Mouse (Mus musculus): ENCODE data around the gene Bdh1. TPM values are rescaled to one million over a fixed set of nuclear protein-coding genes. Genes with fewer than 3 reads are reported as not detected.

The Bdh1 gene
- total RNA-seq, 2 experiments from 2014 or later, result 42.7 to 51.2 TPM

- intact Hi-C loops (cut with DNase I), result no loop called here
- no peak for DNase-seq
These were observed 76.3 kb downstream of the Bdh1 start for GRCm38 (mm10) chr16:31498336-31498735.

GRCm38 (mm10) chr16:31499021-31499420 is 76.9 kb downstream of the Bdh1 start:
- no peak for DNase-seq
- intact Hi-C loops (cut with DNase I), result no loop called here

- intact Hi-C loops (cut with DNase I), result no loop called here
- DNase-seq, result no peak
These were observed 77.7 kb downstream of the Bdh1 start for GRCm38 (mm10) chr16:31499681-31500310.

GRCm38 (mm10) chr16:31500532-31500931 is 78.5 kb downstream of the Bdh1 start:
- DNase-seq, result no peak

GRCm38 (mm10) chr16:31500969-31501750 is 79.1 kb downstream of the Bdh1 start:
- no peak for DNase-seq
- intact Hi-C loops (cut with DNase I), result no loop called here

More at GRCm38 (mm10) chr16:31500532-31500931, 78.5 kb downstream of the Bdh1 start:
- intact Hi-C loops (cut with DNase I), result no loop called here

GRCm38 (mm10) chr16:31501751-31502365 is 79.8 kb downstream of the Bdh1 start:
- intact Hi-C loops (cut with DNase I), result no loop called here
- no peak for DNase-seq

GRCm38 (mm10) chr16:31506665-31507456 is 84.8 kb downstream of the Bdh1 start:
- intact Hi-C loops (cut with DNase I), result no loop called here
- no peak for DNase-seq

GRCm38 (mm10) chr16:31507457-31507755 is 85.3 kb downstream of the Bdh1 start:
- no peak for DNase-seq
- intact Hi-C loops (cut with DNase I), result no loop called here

- no peak for DNase-seq
- intact Hi-C loops (cut with DNase I), result no loop called here
These were observed 85.9 kb downstream of the Bdh1 start for GRCm38 (mm10) chr16:31507794-31508526.

Other genes starting within 250 kb of the Bdh1 start
- gene Acap2, start 221.0 kb upstream of the Bdh1 start, total RNA-seq (2021), result 10 to 100 TPM in 1 of 2 experiments, 1 to 10 TPM in 1; 9.0 to 10.0 TPM
- gene Ppp1r2, start 147.0 kb upstream of the Bdh1 start, total RNA-seq (2021), result 10 to 100 TPM; 68.7 to 77.1 TPM
- gene Apod, start 107.5 kb upstream of the Bdh1 start, total RNA-seq (2021), result 10 to 100 TPM; 15.5 to 31.3 TPM
- gene Dlg1, start 241.2 kb downstream of the Bdh1 start, total RNA-seq (2021), result 10 to 100 TPM; 38.3 to 39.9 TPM